In genomic region chr7:24593621-24594308, GRCm38 (mm10) we compare ENCODE assay signal across 8 mouse cellular contexts. TPM values are rescaled to one million over a fixed set of nuclear protein-coding genes. Genes with fewer than 3 reads are reported as not detected.
DNase-seq lines count a peak whose midpoint lies in the region; ATAC-seq and TF ChIP-seq lines count a peak whose summit lies in the region.

No protein-coding gene starts in this region.

- H3K36me3 ChIP-seq in MEL (ENCODE audit: control insufficient read depth in 1 of 2, insufficient read depth in 2 of 2, low read length in 2 of 2), result peaks cover 0 to 13% of the 10 kb centered on the region in 2 experiments; a peak in 2 of 4 replicates
- H3K36me3 ChIP-seq in forebrain, embryonic 14.5 days (ENCODE audit: control insufficient read depth, insufficient read depth, low read length), result no peaks in the 10 kb centered on the region

- no peaks in the 10 kb centered on the region for H3K9me3 ChIP-seq in MEL (replicated peaks; ENCODE audit: insufficient read depth, low read length)
- no peaks in the 10 kb centered on the region for H3K9me3 ChIP-seq in forebrain, embryonic 14.5 days (replicated peaks; ENCODE audit: control insufficient read depth, low read length)

- peak; percentile 85 for DNase-seq in MEL (ENCODE audit: low read depth, low spot score)
- peak; percentile 65 for DNase-seq in cerebellum, adult 11-12 months
- DNase-seq in forebrain, embryonic 14.5 days (ENCODE audit: low spot score), result peak; percentile 72
- peak; percentile 78 to 80 for DNase-seq in heart, postnatal 36 days
- DNase-seq in layer of hippocampus, adult 9-11 months, result peak; percentile 63
- peak; percentile 75 for DNase-seq in lung, postnatal 14 days
- peak; percentile 42 for DNase-seq in ovary, postnatal 14 days (ENCODE audit: low spot score)
- DNase-seq in thymus, postnatal 14 days, result peak; percentile 86

- no peak for TF ChIP-seq EP300 in MEL (IDR thresholded peaks at IDR 0.05; ENCODE audit: low read depth in 1 of 2, low read length in 2 of 2)

- no peaks in the 10 kb centered on the region for H3K27me3 ChIP-seq in MEL (ENCODE audit: control insufficient read depth in 1 of 2, insufficient read depth in 2 of 2, low read length in 2 of 2)
- no peaks in the 10 kb centered on the region for H3K27me3 ChIP-seq in forebrain, embryonic 14.5 days (replicated peaks; ENCODE audit: control insufficient read depth, insufficient read depth, low read length)

- H3K27ac ChIP-seq in MEL (ENCODE audit: control insufficient read depth, low read depth, low read length), result peak overlapping the region; percentile 40
- H3K27ac ChIP-seq in forebrain, embryonic 14.5 days (ENCODE audit: low read depth, low read length), result no peak overlapping the region

- intact Hi-C loops in heart, postnatal 36 days (cut with DNase I), result loop anchor here (2.0 to 10.0 kb wide), 2 partner anchors 47 to 509 kb away; partner anchors contain the start of genes Pinlyp, Xrcc1 and Zfp180

- H3K4me1 ChIP-seq in MEL (ENCODE audit: control insufficient read depth in 1 of 2, insufficient read depth in 2 of 2, low read length in 2 of 2), result peaks cover 2 to 21% of the 10 kb centered on the region in 2 experiments; a peak in 3 of 4 replicates
- H3K4me1 ChIP-seq in forebrain, embryonic 14.5 days (ENCODE audit: control insufficient read depth, insufficient read depth, low read length), result peaks cover 7% of the 10 kb centered on the region; the same call in 1 of the 2 replicates

- H3K4me3 ChIP-seq in MEL (ENCODE audit: control insufficient read depth in 1 of 2, insufficient read depth in 1 of 2, low read depth in 2 of 2, low read length in 2 of 2), result peak overlapping the region; percentile 51 to 68
- H3K4me3 ChIP-seq in forebrain, embryonic 14.5 days (ENCODE audit: low read depth, low read length), result peak overlapping the region; percentile 50

- peak; percentile 84 to 91 for TF ChIP-seq POLR2A in MEL (IDR thresholded peaks at IDR 0.05; ENCODE audit: control insufficient read depth in 1 of 2, insufficient read depth in 1 of 2, low read depth in 1 of 2, low read length in 2 of 2, poor library complexity in 1 of 2)

- TF ChIP-seq CTCF in MEL (IDR thresholded peaks at IDR 0.05 in 2 of 3, conservative IDR thresholded peaks at IDR 0.05 in 1 of 3; ENCODE audit: control insufficient read depth in 1 of 3, insufficient read depth in 1 of 3, low read depth in 2 of 3, low read length in 3 of 3, poor library complexity in 1 of 3, severe bottlenecking in 1 of 3), result no peak

- peaks cover 5% of the 10 kb centered on the region for H3K79me2 ChIP-seq in MEL (ENCODE audit: control insufficient read depth, insufficient read depth, low read length, poor library complexity)

- TF ChIP-seq RAD21 in MEL (IDR thresholded peaks at IDR 0.05; ENCODE audit: low read depth, low read length), result no peak

- peak overlapping the region; percentile 64 for H3K4me2 ChIP-seq in forebrain, embryonic 14.5 days (ENCODE audit: low read length)

- WGBS in forebrain, embryonic 14.5 days, result 2% methylated on average over 39 of the region's 39 CpGs

- peak overlapping the region; percentile 76 for H3K9ac ChIP-seq in MEL (ENCODE audit: control insufficient read depth, low read depth, low read length, poor library complexity, severe bottlenecking)
- peak overlapping the region; percentile 69 for H3K9ac ChIP-seq in forebrain, embryonic 14.5 days (ENCODE audit: low read length)

- peak; percentile 93 for ATAC-seq in forebrain, embryonic 14.5 days

TF ChIP-seq in MEL, 35 proteins besides CTCF, POLR2A, EP300 and RAD21:
- TF ChIP-seq NRF1 (IDR thresholded peaks at IDR 0.05; ENCODE audit: insufficient read depth, low read depth, low read length, poor library complexity, severe bottlenecking) (0 out of 2 replicates have a peak, but pooled peaks have one; percentile 18), ETS1 (IDR thresholded peaks at IDR 0.05; ENCODE audit: low read depth, low read length) (no peak), ZMIZ1 (IDR thresholded peaks at IDR 0.05; ENCODE audit: low read depth, low read length) (peak; percentile 41; the same call in 1 of the 2 replicates), POLR2AphosphoS2 (IDR thresholded peaks at IDR 0.05; ENCODE audit: low read length) (peak; percentile 74; the same call in 1 of the 2 replicates), TAL1 (IDR thresholded peaks at IDR 0.05; ENCODE audit: low read length) (no peak), MAFK (IDR thresholded peaks at IDR 0.05; ENCODE audit: borderline replicate concordance, low read depth, low read length) (no peak), MXI1 (IDR thresholded peaks at IDR 0.05; ENCODE audit: low read depth, low read length) (no peak; the same call in 1 of the 2 replicates), MYB (IDR thresholded peaks at IDR 0.05; ENCODE audit: low read depth, low read length) (no peak), MAX (IDR thresholded peaks at IDR 0.05; ENCODE audit: low read length) (peak; percentile 57; the same call in 1 of the 2 replicates), SIN3A (IDR thresholded peaks at IDR 0.05; ENCODE audit: low read length) (peak; percentile 77), ZKSCAN1 (IDR thresholded peaks at IDR 0.05; ENCODE audit: low read depth, low read length) (no peak), CHD2 (IDR thresholded peaks at IDR 0.05; ENCODE audit: low read length) (no peak), MEF2A (IDR thresholded peaks at IDR 0.05; ENCODE audit: extremely low read depth, insufficient replicate concordance, low read depth, low read length, poor library complexity, severe bottlenecking) (no peak), GABPA (IDR thresholded peaks at IDR 0.05; ENCODE audit: low read depth, low read length) (no peak), NELFE (IDR thresholded peaks at IDR 0.05; ENCODE audit: low read depth, low read length) (peak; percentile 67), HCFC1 (IDR thresholded peaks at IDR 0.05; ENCODE audit: low read depth, low read length) (peak; percentile 73), KAT2A (conservative IDR thresholded peaks at IDR 0.05; ENCODE audit: low read depth, low read length) (no peak), USF2 (IDR thresholded peaks at IDR 0.05; ENCODE audit: borderline replicate concordance in 1 of 2, insufficient read depth in 1 of 2, low read depth in 1 of 2, low read length in 2 of 2) (no peak), MAZ (IDR thresholded peaks at IDR 0.05; ENCODE audit: low read depth, low read length) (no peak; the same call in 1 of the 2 replicates), TBP (IDR thresholded peaks at IDR 0.05; ENCODE audit: low read depth, low read length) (peak; percentile 66), TCF12 (IDR thresholded peaks at IDR 0.05; ENCODE audit: low read depth, low read length) (peak; percentile 56; the same call in 1 of the 2 replicates), BHLHE40 (IDR thresholded peaks at IDR 0.05; ENCODE audit: borderline replicate concordance, low read depth, low read length) (no peak), ELF1 (IDR thresholded peaks at IDR 0.05; ENCODE audit: low read depth, low read length) (peak; percentile 47; the same call in 1 of the 2 replicates), JUND (IDR thresholded peaks at IDR 0.05; ENCODE audit: low read depth, low read length) (no peak)

RNA-seq across cellular contexts. Expression of gene Zfp575, which starts 6.3 kb away (rescaled TPM):
- 0.26 and 0.58 TPM in 2 replicates for total RNA-seq in MEL (2012; rRNA removed)
- polyA plus RNA-seq in MEL (2012; ENCODE audit: insufficient read depth in 1 of 2, insufficient read length in 2 of 2, low read depth in 1 of 2, low replicate concordance in 2 of 2, missing spikeins in 1 of 2), result under 1 TPM in 1 of 2 experiments, not detected in 1; 0.50 TPM
- 3.3 and 6.6 TPM in 2 replicates for polyA plus RNA-seq in forebrain, embryonic 14.5 days (2014; fragmentation: Nextera tagmentation; extraction: Ambion mirVana)
- total RNA-seq in heart, postnatal 36 days (2021), result under 1 TPM; 0.08 to 0.11 TPM

RNA-seq across cellular contexts. Expression of gene Ethe1, which starts 6.4 kb away (rescaled TPM):
- 17.8 and 21.0 TPM in 2 replicates for total RNA-seq in MEL (2012; rRNA removed)
- 10 to 100 TPM in 1 of 2 experiments, not detected in 1; 33.3 TPM for polyA plus RNA-seq in MEL (2012; ENCODE audit: insufficient read depth in 1 of 2, insufficient read length in 2 of 2, low read depth in 1 of 2, low replicate concordance in 2 of 2, missing spikeins in 1 of 2)
- 22.6 and 23.2 TPM in 2 replicates for polyA plus RNA-seq in forebrain, embryonic 14.5 days (2014; fragmentation: Nextera tagmentation; extraction: Ambion mirVana)
- total RNA-seq in heart, postnatal 36 days (2021), result 10 to 100 TPM; 52.9 to 56.5 TPM

RNA-seq across cellular contexts. Expression of gene Phldb3, which starts 16.8 kb away (rescaled TPM):
- 6.0 and 6.4 TPM in 2 replicates for total RNA-seq in MEL (2012; rRNA removed)
- 10 to 100 TPM in 1 of 2 experiments, not detected in 1; 10.8 TPM for polyA plus RNA-seq in MEL (2012; ENCODE audit: insufficient read depth in 1 of 2, insufficient read length in 2 of 2, low read depth in 1 of 2, low replicate concordance in 2 of 2, missing spikeins in 1 of 2)
- polyA plus RNA-seq in forebrain, embryonic 14.5 days (2014; fragmentation: Nextera tagmentation; extraction: Ambion mirVana), result not detected in 2 replicates
- under 1 TPM; 0.36 to 0.89 TPM for total RNA-seq in heart, postnatal 36 days (2021)

RNA-seq across cellular contexts. Expression of gene Lypd3, which starts 42.6 kb away (rescaled TPM):
- total RNA-seq in MEL (2012; rRNA removed), result not detected in 2 replicates
- not detected for polyA plus RNA-seq in MEL (2012; ENCODE audit: insufficient read depth in 1 of 2, insufficient read length in 2 of 2, low read depth in 1 of 2, low replicate concordance in 2 of 2, missing spikeins in 1 of 2)
- polyA plus RNA-seq in forebrain, embryonic 14.5 days (2014; fragmentation: Nextera tagmentation; extraction: Ambion mirVana), result 0.20 and 0.21 TPM in 2 replicates
- total RNA-seq in heart, postnatal 36 days (2021), result not detected

RNA-seq across cellular contexts. Expression of gene Xrcc1, which starts 47.7 kb away (rescaled TPM):
- total RNA-seq in MEL (2012; rRNA removed), result 84.4 and 97.4 TPM in 2 replicates
- polyA plus RNA-seq in MEL (2012; ENCODE audit: insufficient read depth in 1 of 2, insufficient read length in 2 of 2, low read depth in 1 of 2, low replicate concordance in 2 of 2, missing spikeins in 1 of 2), result 100 to 1,000 TPM; 101 to 574 TPM
- 65.1 and 66.6 TPM in 2 replicates for polyA plus RNA-seq in forebrain, embryonic 14.5 days (2014; fragmentation: Nextera tagmentation; extraction: Ambion mirVana)
- 10 to 100 TPM; 26.9 to 27.4 TPM for total RNA-seq in heart, postnatal 36 days (2021)
